Mouse (Mus musculus): Measurements from ENCODE around the gene Cfap157. TPM values are rescaled to one million over a fixed set of nuclear protein-coding genes. Genes with fewer than 3 reads are reported as not detected.
A peak's percentile ranks its signal among the peaks of the same experiment; 100 is the strongest.

The Cfap157 gene
- polyA plus RNA-seq, 2 experiments: not detected

GRCm38 (mm10) chr2:32759001-32759400, 25.2 kb downstream of the Cfap157 start:
- no peak overlapping the region for H3K4me2 ChIP-seq (ENCODE audit: low read depth)
- no peaks in the 10 kb centered on the region for H3K36me3 ChIP-seq (replicated peaks; ENCODE audit: control insufficient read depth, insufficient read depth, low read depth)
- no peak overlapping the region for H3K27ac ChIP-seq
- ATAC-seq (ENCODE audit: insufficient read depth) (no peak), DNase-seq (ENCODE audit: low read depth in 3 of 3, low spot score in 3 of 3) (no peak)
- H3K4me3 ChIP-seq (ENCODE audit: insufficient read depth in 1 of 2, low read depth in 2 of 2, low read length in 2 of 2): no peak overlapping the region
- no peaks in the 10 kb centered on the region for H3K4me1 ChIP-seq (replicated peaks; ENCODE audit: control insufficient read depth in 2 of 2, insufficient read depth in 2 of 2, low read length in 1 of 2)
- no peak overlapping the region for H3K9ac ChIP-seq (replicated peaks)
- WGBS (ENCODE audit: insufficient replicate concordance): 78% methylated on average over 2 of the region's 2 CpGs
- no peaks in the 10 kb centered on the region for H3K9me3 ChIP-seq (ENCODE audit: control insufficient read depth, low read length)
- no peaks in the 10 kb centered on the region for H3K27me3 ChIP-seq (ENCODE audit: control insufficient read depth, insufficient read depth, low read length)
- TF ChIP-seq CTCF (IDR thresholded peaks at IDR 0.05; ENCODE audit: low read depth) (no peak), EP300 (IDR thresholded peaks at IDR 0.05; ENCODE audit: low read depth) (no peak)

GRCm38 (mm10) chr2:32758503-32758902, 25.7 kb downstream of the Cfap157 start:
- Histone ChIP-seq H3K9me3 (ENCODE audit: control insufficient read depth, low read length) (no peaks in the 10 kb centered on the region), H3K36me3 (replicated peaks; ENCODE audit: control insufficient read depth, insufficient read depth, low read depth) (no peaks in the 10 kb centered on the region), H3K4me1 (replicated peaks; ENCODE audit: control insufficient read depth in 2 of 2, insufficient read depth in 2 of 2, low read length in 1 of 2) (no peaks in the 10 kb centered on the region), H3K4me3 (ENCODE audit: insufficient read depth in 1 of 2, low read depth in 2 of 2, low read length in 2 of 2) (no peak overlapping the region), H3K27ac (no peak overlapping the region), H3K9ac (replicated peaks) (no peak overlapping the region), H3K4me2 (ENCODE audit: low read depth) (no peak overlapping the region), H3K27me3 (ENCODE audit: control insufficient read depth, insufficient read depth, low read length) (no peaks in the 10 kb centered on the region)
- no peak for DNase-seq (ENCODE audit: low read depth in 3 of 3, low spot score in 3 of 3)
- no peak for ATAC-seq (ENCODE audit: insufficient read depth)
- WGBS (ENCODE audit: insufficient replicate concordance): 76% methylated on average over 8 of the region's 8 CpGs
- no peak for TF ChIP-seq EP300 (IDR thresholded peaks at IDR 0.05; ENCODE audit: low read depth)
- no peak for TF ChIP-seq CTCF (IDR thresholded peaks at IDR 0.05; ENCODE audit: low read depth)

- Histone ChIP-seq H3K27me3 (ENCODE audit: control insufficient read depth, insufficient read depth, low read length) (no peaks in the 10 kb centered on the region), H3K4me3 (ENCODE audit: insufficient read depth in 1 of 2, low read depth in 2 of 2, low read length in 2 of 2) (peak within 1 kb of the TSS; percentile 56 to 78), H3K4me1 (replicated peaks; ENCODE audit: control insufficient read depth in 2 of 2, insufficient read depth in 2 of 2, low read length in 1 of 2) (no peaks in the 10 kb centered on the region), H3K4me2 (ENCODE audit: low read depth) (peak within 1 kb of the TSS; percentile 97), H3K9me3 (ENCODE audit: control insufficient read depth, low read length) (no peaks in the 10 kb centered on the region), H3K9ac (replicated peaks) (peak within 1 kb of the TSS; percentile 86), H3K36me3 (replicated peaks; ENCODE audit: control insufficient read depth, insufficient read depth, low read depth) (no peaks in the 10 kb centered on the region), H3K27ac (peak within 1 kb of the TSS; percentile 40)
- peak; percentile 97 for TF ChIP-seq CTCF (IDR thresholded peaks at IDR 0.05; ENCODE audit: low read depth)
- TF ChIP-seq EP300 (IDR thresholded peaks at IDR 0.05; ENCODE audit: low read depth): 0 out of 2 replicates have a peak, but pooled peaks have one; percentile 7
- ATAC-seq (ENCODE audit: insufficient read depth) (peak; percentile 92), DNase-seq (ENCODE audit: low read depth in 3 of 3, low spot score in 3 of 3) (peak; percentile 92 to 95 (median 93))
- under 1% methylated on average over 66 of the region's 66 CpGs for WGBS (ENCODE audit: insufficient replicate concordance)
These were observed 27.0 kb downstream of the Cfap157 start, which contains the start of gene Tor2a for GRCm38 (mm10) chr2:32757056-32757845. Gene Tor2a (plus strand): TSS chr2:32757234.

- TF ChIP-seq EP300 (IDR thresholded peaks at IDR 0.05; ENCODE audit: low read depth) (no peak), CTCF (IDR thresholded peaks at IDR 0.05; ENCODE audit: low read depth) (no peak)
- H3K9ac ChIP-seq (replicated peaks): no peak overlapping the region
- ATAC-seq (ENCODE audit: insufficient read depth) (no peak), DNase-seq (ENCODE audit: low read depth in 3 of 3, low spot score in 3 of 3) (no peak)
- H3K4me1 ChIP-seq (replicated peaks; ENCODE audit: control insufficient read depth in 2 of 2, insufficient read depth in 2 of 2, low read length in 1 of 2): no peaks in the 10 kb centered on the region
- peak overlapping the region; percentile 97 for H3K4me2 ChIP-seq (ENCODE audit: low read depth)
- H3K27ac ChIP-seq: no peak overlapping the region
- H3K9me3 ChIP-seq (ENCODE audit: control insufficient read depth, low read length): no peaks in the 10 kb centered on the region
- peak overlapping the region in 1 of 2 experiments; percentile 78; a peak in 2 of 4 replicates for H3K4me3 ChIP-seq (ENCODE audit: insufficient read depth in 1 of 2, low read depth in 2 of 2, low read length in 2 of 2)
- no peaks in the 10 kb centered on the region for H3K27me3 ChIP-seq (ENCODE audit: control insufficient read depth, insufficient read depth, low read length)
- 37% methylated on average over 6 of the region's 6 CpGs for WGBS (ENCODE audit: insufficient replicate concordance)
- no peaks in the 10 kb centered on the region for H3K36me3 ChIP-seq (replicated peaks; ENCODE audit: control insufficient read depth, insufficient read depth, low read depth)
These were observed 27.6 kb downstream of the Cfap157 start for GRCm38 (mm10) chr2:32756674-32757055.

- TF ChIP-seq EP300 (IDR thresholded peaks at IDR 0.05; ENCODE audit: low read depth) (no peak), CTCF (IDR thresholded peaks at IDR 0.05; ENCODE audit: low read depth) (peak; percentile 37)
- Histone ChIP-seq H3K9ac (replicated peaks) (no peak overlapping the region), H3K27me3 (ENCODE audit: control insufficient read depth, insufficient read depth, low read length) (no peaks in the 10 kb centered on the region), H3K27ac (no peak overlapping the region), H3K4me3 (ENCODE audit: insufficient read depth in 1 of 2, low read depth in 2 of 2, low read length in 2 of 2) (no peak overlapping the region), H3K9me3 (ENCODE audit: control insufficient read depth, low read length) (no peaks in the 10 kb centered on the region), H3K4me1 (replicated peaks; ENCODE audit: control insufficient read depth in 2 of 2, insufficient read depth in 2 of 2, low read length in 1 of 2) (no peaks in the 10 kb centered on the region; a peak in 1 of 4 replicates), H3K4me2 (ENCODE audit: low read depth) (peak overlapping the region; percentile 20; the same call in 1 of the 2 replicates), H3K36me3 (replicated peaks; ENCODE audit: control insufficient read depth, insufficient read depth, low read depth) (no peaks in the 10 kb centered on the region)
- ATAC-seq (ENCODE audit: insufficient read depth) (no peak), DNase-seq (ENCODE audit: low read depth in 3 of 3, low spot score in 3 of 3) (no peak)
- WGBS (ENCODE audit: insufficient replicate concordance): 65% methylated on average over 10 of the region's 10 CpGs
These were observed 32.0 kb downstream of the Cfap157 start for GRCm38 (mm10) chr2:32752181-32752580.
